Mouse (Mus musculus): ENCODE measurements around the gene Bmp5. TPM values are rescaled to one million over a fixed set of nuclear protein-coding genes. Genes with fewer than 3 reads are reported as not detected.
A peak's percentile ranks its signal among the peaks of the same experiment; 100 is the strongest.

Gene Bmp5
- total and polyA plus RNA-seq, 2 experiments, result 1.7 to 14.6 TPM

DNA sequence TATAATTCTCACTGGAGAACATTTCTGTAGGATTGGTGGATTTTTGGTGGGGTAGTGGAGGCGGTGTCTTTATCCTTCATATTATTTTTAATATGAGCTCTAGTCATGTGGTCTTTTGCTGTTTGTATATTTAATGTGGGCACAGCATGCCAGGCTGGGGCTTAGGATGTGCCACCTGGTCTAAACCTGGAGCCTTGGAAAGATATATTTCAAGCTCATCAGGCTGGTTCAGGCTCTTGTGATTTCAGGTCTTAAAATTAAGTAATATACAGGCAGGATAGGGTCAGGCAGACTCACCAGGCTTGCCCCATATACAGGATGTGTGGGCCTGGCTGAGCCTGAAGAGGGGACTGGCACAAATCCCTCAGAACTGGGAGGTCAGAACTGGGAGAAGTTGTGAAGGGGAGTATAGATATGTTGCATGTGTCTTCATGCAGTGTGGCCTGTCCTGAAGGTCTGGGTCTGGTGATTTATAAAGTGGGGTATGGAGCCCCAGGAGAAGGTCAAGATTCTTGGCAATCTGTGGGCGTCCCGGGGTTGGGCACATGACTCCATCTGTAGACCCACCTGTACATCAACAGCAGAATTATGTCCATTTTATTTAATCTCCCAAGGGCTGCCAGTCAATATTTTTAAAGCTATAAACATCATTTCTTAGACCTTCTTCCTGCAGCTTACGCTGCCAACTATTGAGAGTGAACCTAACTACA is 108.5 kb downstream of the Bmp5 start:
- TF ChIP-seq CTCF (IDR thresholded peaks at IDR 0.05; ENCODE audit: low read depth, low read length), result no peak
- TF ChIP-seq POLR2A (IDR thresholded peaks at IDR 0.05; ENCODE audit: extremely low read depth, insufficient read depth, low read length), result no peak
- 96% methylated on average over 4 of the region's 4 CpGs for WGBS
- Histone ChIP-seq H3K27me3 (ENCODE audit: control insufficient read depth, insufficient read depth, low read length) (no peaks in the 10 kb centered on the region), H3K27ac (replicated peaks; ENCODE audit: insufficient read depth, low read depth, low read length) (no peak overlapping the region), H3K4me1 (ENCODE audit: control insufficient read depth, insufficient read depth, low read length) (no peaks in the 10 kb centered on the region), H3K36me3 (ENCODE audit: control insufficient read depth, insufficient read depth, low read length) (no peaks in the 10 kb centered on the region), H3K9ac (ENCODE audit: low read depth, low read length) (no peak overlapping the region), H3K4me3 (ENCODE audit: insufficient read depth, low read depth, low read length) (no peak overlapping the region), H3K79me2 (ENCODE audit: control insufficient read depth, insufficient read depth, low read length) (no peaks in the 10 kb centered on the region)
- no peak for DNase-seq (ENCODE audit: extremely low read depth, low read depth, low spot score)

DNA sequence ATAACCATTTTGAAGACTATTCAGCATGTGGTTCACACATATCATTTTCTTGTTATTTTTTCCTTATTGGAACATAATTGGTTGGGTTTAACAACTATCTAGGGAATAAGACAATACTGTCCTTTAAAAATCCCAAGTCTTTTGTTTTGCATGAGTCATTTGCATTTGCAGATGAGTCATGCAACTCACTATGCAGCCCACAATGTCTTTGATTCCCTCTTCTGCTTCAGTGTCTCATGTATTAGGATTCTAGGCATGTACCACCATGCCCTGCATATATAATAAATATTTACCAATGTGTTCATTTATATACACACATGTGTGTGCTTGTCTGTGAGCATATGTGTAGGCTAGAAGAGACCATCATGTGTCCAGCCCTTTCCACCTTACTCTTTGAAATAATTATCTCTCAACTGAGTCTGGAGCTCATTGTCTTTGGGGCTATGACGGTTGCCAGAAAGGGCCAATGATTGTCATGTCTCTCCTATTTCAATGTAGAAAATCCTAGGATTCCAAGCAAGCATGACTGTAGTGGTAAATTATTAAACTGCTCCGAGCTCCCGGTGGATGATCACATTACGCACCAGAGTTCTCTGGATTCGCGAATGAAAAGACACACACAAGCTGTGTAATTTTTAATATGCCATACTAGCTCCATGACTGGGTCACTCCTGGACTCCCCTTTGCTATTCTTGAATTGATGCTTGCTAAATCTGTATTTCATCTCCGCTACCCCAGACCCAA is 111.8 kb downstream of the Bmp5 start:
- DNase-seq (ENCODE audit: extremely low read depth, low read depth, low spot score), result no peak
- Histone ChIP-seq H3K4me3 (ENCODE audit: insufficient read depth, low read depth, low read length) (no peak overlapping the region), H3K9ac (ENCODE audit: low read depth, low read length) (no peak overlapping the region), H3K27ac (replicated peaks; ENCODE audit: insufficient read depth, low read depth, low read length) (no peak overlapping the region), H3K4me1 (ENCODE audit: control insufficient read depth, insufficient read depth, low read length) (no peaks in the 10 kb centered on the region), H3K36me3 (ENCODE audit: control insufficient read depth, insufficient read depth, low read length) (no peaks in the 10 kb centered on the region), H3K27me3 (ENCODE audit: control insufficient read depth, insufficient read depth, low read length) (no peaks in the 10 kb centered on the region), H3K79me2 (ENCODE audit: control insufficient read depth, insufficient read depth, low read length) (no peaks in the 10 kb centered on the region)
- 94% methylated on average over 7 of the region's 7 CpGs for WGBS
- TF ChIP-seq POLR2A (IDR thresholded peaks at IDR 0.05; ENCODE audit: extremely low read depth, insufficient read depth, low read length), result no peak
- TF ChIP-seq CTCF (IDR thresholded peaks at IDR 0.05; ENCODE audit: low read depth, low read length), result no peak

DNA sequence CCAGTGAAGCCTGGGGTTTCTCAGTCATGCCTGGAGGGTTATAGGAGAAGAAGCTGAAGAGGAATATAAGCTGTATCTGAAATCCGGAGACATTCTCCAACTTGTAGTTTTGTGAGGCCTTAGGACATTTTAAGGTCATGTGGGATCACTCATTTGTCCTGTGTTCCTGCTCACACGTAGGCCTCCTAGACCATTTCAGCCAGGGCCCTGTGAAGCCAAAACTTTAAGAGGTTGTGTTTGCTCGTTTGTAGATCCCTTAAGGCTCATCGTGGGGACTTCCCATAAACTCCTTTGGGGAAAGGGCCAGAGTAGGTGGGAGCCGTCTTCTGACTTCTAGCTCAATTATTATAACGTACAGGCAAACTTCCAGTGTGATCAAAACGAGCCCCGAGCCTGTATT is 121.8 kb downstream of the Bmp5 start:
- H3K36me3 ChIP-seq (ENCODE audit: control insufficient read depth, insufficient read depth, low read length), result no peaks in the 10 kb centered on the region
- TF ChIP-seq CTCF (IDR thresholded peaks at IDR 0.05; ENCODE audit: low read depth, low read length) (no peak), POLR2A (IDR thresholded peaks at IDR 0.05; ENCODE audit: extremely low read depth, insufficient read depth, low read length) (no peak)
- no peak for DNase-seq (ENCODE audit: extremely low read depth, low read depth, low spot score)
- WGBS, result 87% methylated on average over 8 of the region's 8 CpGs
- no peaks in the 10 kb centered on the region for H3K27me3 ChIP-seq (ENCODE audit: control insufficient read depth, insufficient read depth, low read length)
- no peak overlapping the region for H3K9ac ChIP-seq (ENCODE audit: low read depth, low read length)
- no peaks in the 10 kb centered on the region for H3K79me2 ChIP-seq (ENCODE audit: control insufficient read depth, insufficient read depth, low read length)
- H3K4me1 ChIP-seq (ENCODE audit: control insufficient read depth, insufficient read depth, low read length), result no peaks in the 10 kb centered on the region
- no peak overlapping the region for H3K27ac ChIP-seq (replicated peaks; ENCODE audit: insufficient read depth, low read depth, low read length)
- no peak overlapping the region for H3K4me3 ChIP-seq (ENCODE audit: insufficient read depth, low read depth, low read length)

DNA sequence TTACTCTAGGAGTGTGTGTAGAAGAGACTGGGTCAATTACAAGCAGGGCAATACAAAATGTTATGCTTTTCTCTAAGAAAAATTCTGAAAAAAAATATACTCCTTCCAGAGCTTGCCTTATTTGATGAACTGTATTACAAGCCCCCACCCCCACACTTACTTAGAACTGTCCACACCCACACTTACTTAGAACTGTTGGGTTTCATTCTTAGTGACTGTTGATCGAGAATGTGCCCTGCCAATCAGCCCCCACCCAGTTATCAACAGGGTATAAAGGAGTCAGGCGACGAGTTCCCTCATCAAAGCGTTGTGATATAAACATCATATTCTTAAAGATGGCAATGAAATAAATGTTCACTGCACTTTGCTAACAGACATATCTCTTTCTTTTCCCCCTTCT is 122.9 kb downstream of the Bmp5 start:
- Histone ChIP-seq H3K27me3 (ENCODE audit: control insufficient read depth, insufficient read depth, low read length) (no peaks in the 10 kb centered on the region), H3K79me2 (ENCODE audit: control insufficient read depth, insufficient read depth, low read length) (no peaks in the 10 kb centered on the region), H3K4me1 (ENCODE audit: control insufficient read depth, insufficient read depth, low read length) (no peaks in the 10 kb centered on the region), H3K4me3 (ENCODE audit: insufficient read depth, low read depth, low read length) (no peak overlapping the region), H3K36me3 (ENCODE audit: control insufficient read depth, insufficient read depth, low read length) (no peaks in the 10 kb centered on the region), H3K9ac (ENCODE audit: low read depth, low read length) (no peak overlapping the region), H3K27ac (replicated peaks; ENCODE audit: insufficient read depth, low read depth, low read length) (no peak overlapping the region)
- DNase-seq (ENCODE audit: extremely low read depth, low read depth, low spot score), result no peak
- TF ChIP-seq POLR2A (IDR thresholded peaks at IDR 0.05; ENCODE audit: extremely low read depth, insufficient read depth, low read length), result no peak
- no peak for TF ChIP-seq CTCF (IDR thresholded peaks at IDR 0.05; ENCODE audit: low read depth, low read length)
- WGBS, result 82% methylated on average over 4 of the region's 4 CpGs

DNA sequence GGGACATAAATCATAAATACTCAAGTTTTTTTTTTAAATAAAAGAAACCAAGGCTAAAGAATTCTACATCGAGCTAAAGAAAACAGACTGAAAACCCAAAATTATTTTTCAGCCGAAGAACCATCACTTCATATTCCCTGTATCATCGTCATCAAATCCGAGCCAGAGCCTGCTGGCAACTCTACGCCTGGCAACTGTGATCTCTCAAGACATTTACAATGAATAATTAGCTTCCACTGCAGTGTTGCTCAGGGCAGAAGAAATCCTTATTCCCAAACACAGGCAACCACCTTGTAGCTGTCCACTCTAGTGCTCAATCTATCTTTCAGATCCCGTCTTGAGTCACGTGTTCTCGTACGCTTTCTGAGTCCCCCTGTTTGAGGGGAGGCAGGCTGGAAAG is 126.1 kb downstream of the Bmp5 start:
- TF ChIP-seq CTCF (IDR thresholded peaks at IDR 0.05; ENCODE audit: low read depth, low read length) (no peak), POLR2A (IDR thresholded peaks at IDR 0.05; ENCODE audit: extremely low read depth, insufficient read depth, low read length) (no peak)
- Histone ChIP-seq H3K36me3 (ENCODE audit: control insufficient read depth, insufficient read depth, low read length) (no peaks in the 10 kb centered on the region), H3K27me3 (ENCODE audit: control insufficient read depth, insufficient read depth, low read length) (no peaks in the 10 kb centered on the region), H3K9ac (ENCODE audit: low read depth, low read length) (no peak overlapping the region), H3K4me1 (ENCODE audit: control insufficient read depth, insufficient read depth, low read length) (no peaks in the 10 kb centered on the region), H3K27ac (replicated peaks; ENCODE audit: insufficient read depth, low read depth, low read length) (no peak overlapping the region), H3K4me3 (ENCODE audit: insufficient read depth, low read depth, low read length) (no peak overlapping the region), H3K79me2 (ENCODE audit: control insufficient read depth, insufficient read depth, low read length) (no peaks in the 10 kb centered on the region)
- WGBS, result 87% methylated on average over 9 of the region's 9 CpGs
- DNase-seq (ENCODE audit: extremely low read depth, low read depth, low spot score), result no peak

DNA sequence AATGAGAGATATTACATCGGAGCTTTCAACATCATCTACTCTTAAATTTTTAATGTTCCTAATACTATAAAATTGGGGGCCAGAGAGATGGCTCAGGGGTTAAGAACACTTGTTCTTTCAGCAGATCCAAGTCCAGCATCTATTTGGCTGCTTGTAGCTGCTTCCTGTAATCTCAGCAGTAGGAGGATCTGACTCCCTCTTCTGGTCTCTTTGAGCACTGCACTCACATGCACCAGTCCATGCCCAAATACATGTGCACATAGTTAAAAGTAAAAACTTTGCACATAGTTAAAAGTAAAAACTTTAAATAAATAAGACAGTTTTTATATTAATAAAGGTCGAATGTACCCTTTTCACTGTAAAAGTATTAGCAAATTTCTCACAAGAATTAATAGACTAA is 130.3 kb downstream of the Bmp5 start:
- Histone ChIP-seq H3K36me3 (ENCODE audit: control insufficient read depth, insufficient read depth, low read length) (no peaks in the 10 kb centered on the region), H3K4me1 (ENCODE audit: control insufficient read depth, insufficient read depth, low read length) (no peaks in the 10 kb centered on the region; the same call in 1 of the 2 replicates)

More for the DNA sequence above, 130.3 kb downstream of the Bmp5 start:
- Histone ChIP-seq H3K27ac (replicated peaks; ENCODE audit: insufficient read depth, low read depth, low read length) (no peak overlapping the region), H3K9ac (ENCODE audit: low read depth, low read length) (no peak overlapping the region), H3K27me3 (ENCODE audit: control insufficient read depth, insufficient read depth, low read length) (no peaks in the 10 kb centered on the region), H3K4me3 (ENCODE audit: insufficient read depth, low read depth, low read length) (no peak overlapping the region), H3K79me2 (ENCODE audit: control insufficient read depth, insufficient read depth, low read length) (no peaks in the 10 kb centered on the region)
- 51% methylated on average over 2 of the region's 2 CpGs for WGBS
- DNase-seq (ENCODE audit: extremely low read depth, low read depth, low spot score), result peak; percentile 31
- TF ChIP-seq CTCF (IDR thresholded peaks at IDR 0.05; ENCODE audit: low read depth, low read length) (peak; percentile 25; the same call in 1 of the 2 replicates), POLR2A (IDR thresholded peaks at IDR 0.05; ENCODE audit: extremely low read depth, insufficient read depth, low read length) (no peak)
